Mouse (Mus musculus): ENCODE measurements around the gene Zfp979. TPM values are rescaled to one million over a fixed set of nuclear protein-coding genes. Genes with fewer than 3 reads are reported as not detected.
"Not testable (repeated sequence)": the region's sequence is repeated elsewhere in the genome, so short reads cannot be mapped to it uniquely, and the experiment has no call there.

Gene Zfp979
- polyA plus RNA-seq, 1 experiment from 2014 or later, result 2.8 TPM

DNA sequence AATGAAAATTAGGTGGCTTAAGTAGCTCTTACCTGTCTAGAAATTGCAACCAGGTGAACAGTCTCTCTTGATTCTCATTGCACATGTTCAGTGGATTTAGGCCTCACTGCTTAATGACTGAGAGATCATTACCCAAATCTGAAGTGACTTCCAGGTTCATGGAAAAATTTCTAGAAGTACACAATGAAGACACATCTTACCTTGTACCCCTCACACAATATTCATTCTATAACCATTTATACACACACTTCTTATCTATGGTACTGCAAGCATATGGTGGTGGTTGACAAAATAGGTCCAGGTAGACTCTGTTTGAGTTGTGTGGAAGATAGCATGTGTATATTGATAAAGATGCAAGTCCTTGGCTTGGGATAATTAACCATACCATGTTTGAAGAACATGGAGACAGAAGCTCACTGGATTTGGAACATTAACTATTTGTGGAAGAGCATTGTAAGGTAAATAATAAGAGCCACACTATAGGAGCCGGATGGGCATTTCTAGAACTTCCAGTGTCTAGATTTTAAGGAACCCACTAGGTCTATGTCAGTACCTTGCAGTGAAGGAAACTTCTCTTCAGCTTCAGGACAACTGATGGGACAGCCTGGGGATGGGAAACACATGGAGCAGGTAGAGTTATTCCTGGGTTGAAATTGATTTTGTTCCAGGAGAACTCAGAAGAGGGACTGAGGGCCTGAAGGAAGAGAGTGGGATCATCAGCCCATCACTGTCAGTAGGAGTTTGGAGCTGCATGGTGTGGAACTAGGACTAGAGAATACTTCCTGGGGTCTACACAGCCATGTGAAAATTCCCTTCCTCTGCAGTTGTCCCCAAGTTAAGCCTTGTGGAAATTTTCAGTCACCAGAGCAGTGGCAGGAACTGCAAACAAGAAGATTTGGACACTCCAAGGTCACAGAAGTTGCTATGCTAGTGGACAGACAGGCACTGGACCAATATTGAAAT, 55.5 kb downstream of the Zfp979 start:
- WGBS, result 58% methylated on average over 1 of the region's 1 CpGs
- 0 out of 2 replicates have a peak, but pooled peaks have one; percentile 40 for ATAC-seq (ENCODE audit: insufficient number of reproducible peaks, low FRiP score, low TSS enrichment, low read depth)

DNA sequence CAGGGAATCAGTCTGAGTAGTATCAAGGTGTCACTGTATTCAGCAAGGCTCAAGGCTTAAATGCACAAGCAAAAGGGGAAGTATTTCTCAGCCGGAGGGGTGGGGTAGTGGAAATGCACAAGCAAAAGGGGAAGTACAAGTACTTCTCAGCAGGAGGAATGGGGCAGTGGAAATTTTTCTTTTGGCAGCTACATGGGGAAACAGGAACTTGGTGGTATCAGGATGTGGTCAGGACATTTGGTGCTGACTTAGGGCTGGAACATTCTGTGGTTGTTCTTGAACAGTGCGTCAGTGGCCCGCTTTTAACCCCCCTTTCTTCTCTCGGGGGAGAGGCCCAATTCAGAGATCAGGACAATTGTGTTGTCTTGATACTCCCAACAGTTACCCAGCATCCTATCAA, 62.9 kb downstream of the Zfp979 start:
- ATAC-seq (ENCODE audit: insufficient number of reproducible peaks, low FRiP score, low TSS enrichment, low read depth); H3K9me3 ChIP-seq; H3K4me3 ChIP-seq; H3K4me2 ChIP-seq; H3K9ac ChIP-seq; H3K4me1 ChIP-seq; H3K36me3 ChIP-seq; H3K27me3 ChIP-seq; H3K27ac ChIP-seq: not testable (repeated sequence)
- WGBS, result 89% methylated on average over 4 of the region's 4 CpGs

More for the DNA sequence above, 55.5 kb downstream of the Zfp979 start:
- Histone ChIP-seq H3K4me1 (no peaks in the 10 kb centered on the region), H3K9ac (no peak overlapping the region), H3K9me3 (peaks cover 21% of the 10 kb centered on the region; the same call in 1 of the 2 replicates), H3K27ac (no peak overlapping the region), H3K27me3 (no peaks in the 10 kb centered on the region), H3K4me3 (no peak overlapping the region), H3K4me2 (no peak overlapping the region), H3K36me3 (no peaks in the 10 kb centered on the region)

DNA sequence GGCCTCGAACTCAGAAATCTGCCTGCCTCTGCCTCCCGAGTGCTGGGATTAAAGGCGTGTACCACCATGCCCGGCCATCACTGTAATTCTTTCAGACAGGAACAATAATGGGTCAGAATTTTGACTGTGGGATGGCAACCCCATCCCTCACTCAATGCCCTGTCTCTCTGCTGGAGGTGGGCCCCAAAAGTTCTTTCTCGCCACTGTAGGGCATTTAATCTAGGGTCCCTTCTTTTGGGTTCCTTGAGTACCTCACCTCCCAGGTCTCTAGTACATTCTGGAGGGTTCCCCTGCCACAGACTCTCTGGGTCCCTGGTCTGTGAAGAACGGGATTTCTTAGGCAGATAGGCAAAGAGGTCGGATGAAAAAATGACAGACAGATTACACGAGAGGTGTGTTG, 71.2 kb downstream of the Zfp979 start:
- WGBS, result 81% methylated on average over 8 of the region's 8 CpGs
- H3K4me2 ChIP-seq; H3K4me3 ChIP-seq; H3K9ac ChIP-seq; ATAC-seq (ENCODE audit: insufficient number of reproducible peaks, low FRiP score, low TSS enrichment, low read depth); H3K9me3 ChIP-seq; H3K27ac ChIP-seq; H3K4me1 ChIP-seq; H3K27me3 ChIP-seq; H3K36me3 ChIP-seq: not testable (repeated sequence)

DNA sequence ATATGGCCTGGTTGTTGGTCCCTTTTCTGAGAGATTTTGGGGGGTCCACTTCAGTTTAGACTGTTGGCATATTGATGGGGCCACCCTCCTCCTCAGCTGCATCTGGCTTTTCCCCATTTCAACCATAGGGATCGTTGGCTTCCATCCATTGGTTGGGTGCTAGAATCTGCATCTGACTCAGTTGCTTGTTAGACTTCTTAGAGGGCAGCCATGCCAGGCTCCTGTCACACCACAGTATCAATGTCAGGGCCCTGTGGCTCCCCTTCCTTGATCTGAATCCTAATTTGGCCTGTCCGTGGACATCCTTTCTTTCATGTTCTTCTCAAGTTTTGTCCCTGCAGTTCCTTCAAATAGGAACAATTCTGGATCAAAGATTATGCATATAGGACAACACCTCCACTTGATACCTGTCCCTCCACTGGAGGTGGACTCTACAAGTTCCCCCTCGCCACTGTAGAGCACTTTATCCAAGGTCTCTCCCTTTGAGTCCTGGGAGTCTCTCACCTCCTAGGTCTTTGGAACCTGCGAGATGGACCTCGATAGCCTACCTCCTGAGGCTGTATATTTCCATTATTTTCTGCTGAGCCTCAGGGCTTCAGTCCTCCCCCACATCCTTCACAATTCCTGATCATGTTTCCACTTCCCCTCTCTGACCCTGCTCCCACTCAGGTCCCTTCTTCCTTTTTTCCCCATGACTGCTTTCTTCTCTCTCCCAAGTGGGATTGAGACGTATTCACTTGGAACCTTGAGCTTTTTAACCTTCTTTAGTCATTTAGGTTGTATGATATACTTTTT, 76.7 kb downstream of the Zfp979 start:
- Histone ChIP-seq H3K36me3 (no peaks in the 10 kb centered on the region), H3K27me3 (no peaks in the 10 kb centered on the region), H3K4me2 (no peak overlapping the region), H3K9ac (no peak overlapping the region), H3K4me1 (no peaks in the 10 kb centered on the region), H3K27ac (no peak overlapping the region), H3K9me3 (0 out of 2 replicates have a peak, but pooled peaks cover 4% of the 10 kb centered on the region), H3K4me3 (no peak overlapping the region)
- WGBS, result 70% methylated on average over 6 of the region's 6 CpGs
- ATAC-seq (ENCODE audit: insufficient number of reproducible peaks, low FRiP score, low TSS enrichment, low read depth), result 0 out of 2 replicates have a peak, but pooled peaks have one; percentile 48

Other genes starting within 250 kb of the Zfp979 start
- gene Zfp982, start 150.1 kb downstream of the Zfp979 start, polyA plus RNA-seq (2015; fragmentation: Nextera tagmentation; extraction: Ambion mirVana), result 5.6 TPM in 2 replicates
- 0.34 and 0.40 TPM in 2 replicates for gene Gm16503, start 102.3 kb downstream of the Zfp979 start, polyA plus RNA-seq (2015; fragmentation: Nextera tagmentation; extraction: Ambion mirVana)
- 0.10 TPM in 1 of 2 replicates, not detected in the other for gene Zfp985, start 89.2 kb downstream of the Zfp979 start, polyA plus RNA-seq (2015; fragmentation: Nextera tagmentation; extraction: Ambion mirVana)
- not detected in 2 replicates for gene Zfp534, start 60.0 kb upstream of the Zfp979 start, polyA plus RNA-seq (2015; fragmentation: Nextera tagmentation; extraction: Ambion mirVana)
- 6.7 and 7.7 TPM in 2 replicates for gene Zfp984, start 167.3 kb upstream of the Zfp979 start, polyA plus RNA-seq (2015; fragmentation: Nextera tagmentation; extraction: Ambion mirVana)
- 5.0 and 5.4 TPM in 2 replicates for gene Zfp933, start 205.9 kb upstream of the Zfp979 start, polyA plus RNA-seq (2015; fragmentation: Nextera tagmentation; extraction: Ambion mirVana)
- gene Miip, start 226.3 kb upstream of the Zfp979 start, polyA plus RNA-seq (2015; fragmentation: Nextera tagmentation; extraction: Ambion mirVana), result 30.8 and 36.3 TPM in 2 replicates
- gene Fv1, start 226.5 kb upstream of the Zfp979 start, polyA plus RNA-seq (2015; fragmentation: Nextera tagmentation; extraction: Ambion mirVana), result 8.9 and 9.4 TPM in 2 replicates

Measured in limb, embryonic 15.5 days (tissue).